Mouse (Mus musculus) brain, embryonic 18.5 days (tissue): ENCODE measurements around the gene Tcf7.
A peak's percentile ranks its signal among the peaks of the same experiment; 100 is the strongest.
"Not testable (repeated sequence)": the region's sequence is repeated elsewhere in the genome, so short reads cannot be mapped to it uniquely, and the experiment has no call there.

Source experiments
- DNase-seq: peaks from one replicate; pipeline ENCODE4 v3.0.0-alpha.2; 2012; ENCODE audit warnings: low read depth, low spot score

Tcf7 gene

DNA sequence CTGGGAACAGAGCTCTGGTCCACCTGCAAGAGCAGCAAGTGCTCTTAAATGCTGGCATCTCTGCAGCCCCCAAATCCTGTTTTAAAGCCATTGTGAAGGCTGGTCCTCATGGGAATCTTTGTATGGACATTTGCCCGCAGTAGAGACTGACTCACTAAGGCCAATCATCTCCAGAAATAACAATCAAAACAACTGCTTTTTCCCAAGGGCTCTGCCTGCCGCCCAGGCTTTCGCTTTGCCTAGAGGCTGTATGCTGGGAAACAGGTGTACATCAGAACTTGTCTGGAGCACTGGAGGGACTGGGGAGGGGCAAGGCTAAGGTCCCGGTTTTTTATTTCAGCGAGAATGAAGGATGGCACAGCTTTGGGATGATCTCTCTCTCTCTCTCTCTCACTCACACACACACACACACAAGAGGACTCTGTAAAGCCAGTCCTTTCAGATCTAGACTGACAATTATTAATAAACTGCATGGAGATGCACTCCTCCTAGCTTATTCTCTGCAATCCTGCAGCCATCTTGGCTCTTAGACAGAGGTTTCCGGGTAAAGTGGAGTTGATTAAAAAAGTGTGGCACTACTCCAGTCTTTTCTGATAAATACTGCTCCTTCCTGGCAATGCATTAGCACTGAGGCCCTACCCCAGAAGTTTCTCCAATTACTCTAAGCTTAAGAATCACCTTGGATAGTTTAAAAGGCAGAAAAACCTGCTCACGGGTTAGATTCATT lies 53.9 kb downstream of the Tcf7 start:
- no peak for DNase-seq

DNA sequence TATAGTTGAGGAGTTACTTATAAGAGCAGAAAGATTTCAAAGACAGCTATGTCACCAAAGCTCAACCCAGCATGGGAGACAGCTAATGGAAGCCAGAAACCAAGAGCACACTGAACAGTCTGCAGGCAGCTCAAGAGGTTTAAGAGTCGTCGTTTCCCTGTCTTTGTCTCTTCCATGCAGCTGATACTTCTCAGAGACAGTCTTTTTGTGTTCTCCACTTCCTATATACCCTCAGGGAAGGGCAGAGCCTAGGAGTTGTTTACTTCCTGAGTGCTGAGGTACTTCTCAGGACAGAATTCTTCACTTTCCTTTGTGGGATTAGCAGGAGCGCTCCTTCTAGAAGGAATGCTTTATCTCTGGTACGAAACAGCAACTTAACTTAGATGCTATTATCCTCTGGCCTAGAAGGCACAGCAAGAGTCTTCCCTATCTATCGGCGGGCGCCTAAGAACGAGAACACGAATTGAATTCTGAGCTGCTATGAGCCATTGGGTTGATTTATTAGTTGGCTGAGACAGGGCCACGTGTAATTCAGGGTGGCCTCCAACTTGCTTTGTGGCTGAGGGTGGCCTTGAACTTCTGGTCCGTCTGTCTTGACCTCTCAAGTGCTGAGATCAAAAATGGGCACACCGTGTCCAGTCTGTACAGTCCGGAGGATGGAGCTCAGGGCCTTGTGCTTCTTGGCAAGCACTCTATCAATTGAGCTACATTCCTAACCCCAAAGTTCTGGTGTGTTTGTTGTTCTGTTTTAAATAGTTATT lies 55.2 kb downstream of the Tcf7 start:
- DNase-seq: no peak

DNA sequence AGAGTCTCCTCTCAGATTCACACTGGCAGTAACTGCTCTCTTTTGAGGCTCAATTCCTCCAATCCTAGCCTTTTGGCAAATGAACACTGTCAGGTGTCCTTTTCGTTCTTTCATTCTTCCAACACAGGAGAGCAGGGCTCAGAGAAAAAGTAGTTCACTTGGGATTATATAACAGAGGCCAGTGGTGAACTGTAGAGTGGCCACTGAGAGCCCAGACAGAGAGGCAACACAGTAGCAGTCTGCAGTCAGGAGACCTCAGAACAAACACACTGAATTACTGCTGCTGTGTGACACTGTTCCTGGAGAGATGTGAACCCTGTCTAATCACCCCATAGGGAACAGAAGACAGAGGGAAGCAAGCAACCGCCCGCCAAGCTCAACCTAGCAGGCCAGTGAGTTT lies 55.8 kb downstream of the Tcf7 start:
- DNase-seq: no peak

DNA sequence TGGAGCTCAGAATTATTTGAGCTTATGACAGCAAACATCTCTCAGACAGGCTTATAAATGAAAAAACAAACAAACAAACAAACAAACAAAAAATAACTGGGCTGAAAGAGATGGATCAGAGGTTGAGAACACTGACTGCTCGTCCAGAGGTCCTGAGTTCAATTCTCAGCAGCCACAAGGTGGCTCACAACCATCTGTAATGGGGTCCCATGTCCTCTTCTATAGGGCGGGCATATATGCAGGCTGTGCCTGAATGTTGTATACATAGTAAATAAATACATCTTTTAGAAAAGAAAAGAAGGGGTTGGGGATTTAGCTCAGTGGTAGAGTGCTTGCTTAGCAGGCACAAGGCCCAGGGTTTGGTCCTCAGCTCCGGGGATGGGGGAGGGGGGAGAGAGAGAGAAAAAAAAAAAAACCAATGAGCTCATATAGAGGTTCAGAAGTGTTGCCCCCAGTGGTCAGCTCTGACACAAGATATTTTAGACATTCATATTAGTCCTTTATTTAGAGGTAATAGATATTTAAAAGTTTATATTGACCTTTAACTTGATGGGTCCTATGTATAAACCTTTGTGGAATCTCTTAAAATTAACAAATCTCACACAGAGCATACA lies 56.7 kb downstream of the Tcf7 start:
- no peak for DNase-seq

- no peak for DNase-seq
Observed at GRCm38 (mm10) chr11:52223968-52224682, 58.7 kb downstream of the Tcf7 start.

- no peak for DNase-seq
Observed at GRCm38 (mm10) chr11:52222891-52223290, 59.9 kb downstream of the Tcf7 start.

DNA sequence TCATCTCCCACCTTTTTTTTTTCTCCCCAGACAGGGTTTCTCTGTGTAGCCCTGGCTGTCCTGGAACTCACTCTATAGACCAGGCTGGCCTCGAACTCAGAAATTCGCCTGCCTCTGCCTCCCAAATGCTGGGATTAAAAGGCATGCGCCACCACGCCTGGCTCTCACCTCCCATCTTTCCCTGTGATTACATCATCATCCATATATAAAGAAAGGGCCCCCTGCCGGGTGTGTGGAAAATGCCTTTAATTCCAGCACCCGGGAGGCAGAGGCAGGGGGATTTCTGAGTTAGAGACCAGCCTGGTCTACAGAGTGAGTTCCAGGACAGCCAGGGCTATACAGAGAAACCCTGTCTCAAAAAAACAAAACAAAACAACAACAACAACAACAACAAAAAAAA lies 60.9 kb downstream of the Tcf7 start:
- DNase-seq: not testable (repeated sequence)

- DNase-seq: peak; percentile 28
Observed at GRCm38 (mm10) chr11:52220282-52220681, 62.5 kb downstream of the Tcf7 start.

GRCm38 (mm10) chr11:52213887-52214286 lies 68.9 kb downstream of the Tcf7 start, which contains the start of gene Olfr1371:
Olfr1371 (minus strand) TSS chr11:52213987.
- DNase-seq: no peak
